Mouse (Mus musculus) brain, embryonic 14.5 days (tissue): Measurements from ENCODE around the gene Vps35l. TPM values are rescaled to one million over a fixed set of nuclear protein-coding genes. Genes with fewer than 3 reads are reported as not detected.

Experiments
- DNase-seq: peaks from one replicate; pipeline ENCODE4 v3.0.0-alpha.2; 2011; ENCODE audit warnings: low read depth
- CTCF ChIP-seq: fragments of 200-500 bp; IDR thresholded peaks from 2 replicates; pipeline ENCODE4 v1.5.1; 2012; ENCODE audit warnings: inconsistent platforms, mild to moderate bottlenecking, moderate library complexity, borderline replicate concordance; ENCODE audit not compliant: insufficient read depth, insufficient read length; ENCODE audit errors: extremely low read depth
- POLR2A ChIP-seq: fragments of 200-500 bp; IDR thresholded peaks from 2 replicates; pipeline ENCODE4 v1.6.1; 2012; ENCODE audit warnings: mild to moderate bottlenecking, inconsistent platforms, borderline replicate concordance; ENCODE audit not compliant: poor library complexity, insufficient read depth, insufficient read length, severe bottlenecking; ENCODE audit errors: extremely low read depth
- polyA plus RNA-seq: library from polyadenylated mRNA; depleted of rRNA; stranded (reverse); fragments of >200 nt; gene quantifications from 2 replicates; pipeline ENCODE4 v1.2.3, GENCODE M21; 2012; rRNA removed

Gene Vps35l
- 80.9 and 91.5 TPM in 2 replicates for polyA plus RNA-seq

- peak; percentile 96 for DNase-seq
- TF ChIP-seq CTCF, result peak; percentile 93
- TF ChIP-seq POLR2A, result no peak
Observed at GRCm38 (mm10) chr7:118739975-118740531, at the start of gene Vps35l. Gene Vps35l, plus strand, starts transcription at chr7:118740226.

- TF ChIP-seq CTCF (no peak), POLR2A (no peak)
- no peak for DNase-seq
Observed at GRCm38 (mm10) chr7:118691287-118691686, 48.7 kb upstream of the Vps35l start.

- no peak for DNase-seq
- no peak for TF ChIP-seq CTCF
- no peak for TF ChIP-seq POLR2A
Observed at GRCm38 (mm10) chr7:118696146-118696545, 43.9 kb upstream of the Vps35l start.

GRCm38 (mm10) chr7:118697168-118697567 lies 42.9 kb upstream of the Vps35l start:
- TF ChIP-seq CTCF, result no peak
- no peak for TF ChIP-seq POLR2A

GRCm38 (mm10) chr7:118698882-118699281 lies 41.1 kb upstream of the Vps35l start:
- no peak for DNase-seq
- no peak for TF ChIP-seq CTCF

More at GRCm38 (mm10) chr7:118697168-118697567, 42.9 kb upstream of the Vps35l start:
- no peak for DNase-seq

GRCm38 (mm10) chr7:118703144-118703561 lies 36.9 kb upstream of the Vps35l start:
- peak; percentile 28 for DNase-seq
- no peak for TF ChIP-seq CTCF
- no peak for TF ChIP-seq POLR2A

GRCm38 (mm10) chr7:118704001-118704850 lies 35.8 kb upstream of the Vps35l start:
- TF ChIP-seq POLR2A, result no peak
- no peak for TF ChIP-seq CTCF
- peak; percentile 3 for DNase-seq

GRCm38 (mm10) chr7:118705101-118705961 lies 34.7 kb upstream of the Vps35l start, which contains the start of gene Gde1:
Gene Gde1, minus strand, starts transcription at chr7:118705778.
- TF ChIP-seq POLR2A (peak; percentile 84), CTCF (no peak)
- peak; percentile 95 for DNase-seq

GRCm38 (mm10) chr7:118706051-118706450 lies 34.0 kb upstream of the Vps35l start:
- TF ChIP-seq POLR2A (no peak), CTCF (no peak)
- DNase-seq, result no peak

- DNase-seq, result no peak
- TF ChIP-seq POLR2A (no peak), CTCF (no peak)
Observed at GRCm38 (mm10) chr7:118706488-118706887, 33.5 kb upstream of the Vps35l start.

- no peak for TF ChIP-seq POLR2A
- no peak for TF ChIP-seq CTCF
- no peak for DNase-seq
Observed at GRCm38 (mm10) chr7:118707216-118707615, 32.8 kb upstream of the Vps35l start.
